Mouse (Mus musculus) E14TG2a.4 (cell line): ENCODE results near the gene Sfxn4.

ENCODE experiments used
- CTCF ChIP-seq: conservative IDR thresholded peaks from 2 replicates; pipeline ENCODE4 v1.5.1; 2014; ENCODE audit warnings: low read length
- NANOG ChIP-seq: IDR thresholded peaks from 2 replicates; pipeline ENCODE4 v1.6.1; 2014; ENCODE audit warnings: borderline replicate concordance, low read length, mixed read lengths
- POU5F1 ChIP-seq: IDR thresholded peaks from 2 replicates; pipeline ENCODE4 v1.6.1; 2014; ENCODE audit warnings: low read length, borderline replicate concordance

- TF ChIP-seq CTCF: no peak
- no peak for TF ChIP-seq POU5F1
- no peak for TF ChIP-seq NANOG
Measured at GRCm38 (mm10) chr19:60905477-60905876, 44.2 kb upstream of the Sfxn4 start.
